Mouse (Mus musculus) forelimb bud, embryonic 11.5 days (tissue): ENCODE data around the gene Wbp1l.

Experiments
- DNase-seq: peaks from one replicate; pipeline ENCODE4 v3.0.0-alpha.2; 2012; ENCODE audit warnings: low read depth, low spot score

The Wbp1l gene

DNA sequence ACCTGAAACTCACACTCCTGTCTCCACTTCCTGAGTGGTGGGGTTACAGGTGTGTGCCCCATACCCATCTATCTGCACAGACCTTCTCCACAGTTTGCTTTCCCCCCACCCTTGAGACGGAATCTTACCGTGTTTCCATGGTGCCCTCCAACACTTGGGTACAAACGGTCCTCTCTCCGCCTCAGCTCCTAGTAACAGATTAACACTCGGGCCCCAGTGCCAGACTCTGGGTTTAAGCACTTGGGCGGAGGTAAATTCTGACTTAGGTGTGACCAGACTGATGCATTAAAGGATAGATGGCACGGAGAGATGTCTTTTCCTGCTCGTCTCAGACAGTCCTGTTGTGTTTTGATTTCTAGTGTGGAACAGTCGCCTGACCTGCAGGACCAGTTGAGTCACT lies 102.3 kb downstream of the Wbp1l start:
- DNase-seq: no peak

DNA sequence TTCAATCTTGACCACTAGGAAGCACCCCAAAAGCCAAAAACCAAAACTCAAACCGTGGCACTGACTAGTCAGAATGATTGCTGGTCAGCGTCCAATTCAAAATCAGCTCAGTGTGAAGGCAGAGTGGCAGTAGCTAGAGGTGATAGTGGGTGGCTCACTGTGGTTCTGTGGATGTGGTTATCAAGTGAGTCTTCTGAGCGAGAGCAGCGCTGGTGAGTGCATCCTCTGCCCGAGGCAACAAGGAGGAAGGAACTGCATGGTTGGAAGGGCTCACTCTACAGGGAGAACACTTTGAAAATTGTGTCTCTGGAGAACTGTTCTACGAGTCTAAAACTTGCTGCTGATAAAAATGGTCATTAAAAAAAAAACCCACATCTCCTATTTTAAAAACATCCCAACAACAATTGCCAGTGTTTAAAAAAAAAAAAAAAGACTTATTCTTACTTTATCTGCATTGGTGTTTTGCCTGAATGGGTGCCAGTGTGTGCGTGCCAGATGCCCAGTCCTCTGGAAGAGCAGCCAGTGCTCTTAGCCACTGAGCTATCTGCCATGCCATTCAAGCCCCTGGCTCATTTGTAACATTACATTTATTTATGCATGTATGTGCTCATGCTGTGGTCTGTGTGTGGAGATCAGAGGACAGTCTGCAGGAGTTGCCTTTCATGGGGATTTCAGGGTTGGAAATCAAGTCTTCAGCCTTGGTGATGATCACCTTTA lies 107.1 kb downstream of the Wbp1l start:
- DNase-seq: no peak

DNA sequence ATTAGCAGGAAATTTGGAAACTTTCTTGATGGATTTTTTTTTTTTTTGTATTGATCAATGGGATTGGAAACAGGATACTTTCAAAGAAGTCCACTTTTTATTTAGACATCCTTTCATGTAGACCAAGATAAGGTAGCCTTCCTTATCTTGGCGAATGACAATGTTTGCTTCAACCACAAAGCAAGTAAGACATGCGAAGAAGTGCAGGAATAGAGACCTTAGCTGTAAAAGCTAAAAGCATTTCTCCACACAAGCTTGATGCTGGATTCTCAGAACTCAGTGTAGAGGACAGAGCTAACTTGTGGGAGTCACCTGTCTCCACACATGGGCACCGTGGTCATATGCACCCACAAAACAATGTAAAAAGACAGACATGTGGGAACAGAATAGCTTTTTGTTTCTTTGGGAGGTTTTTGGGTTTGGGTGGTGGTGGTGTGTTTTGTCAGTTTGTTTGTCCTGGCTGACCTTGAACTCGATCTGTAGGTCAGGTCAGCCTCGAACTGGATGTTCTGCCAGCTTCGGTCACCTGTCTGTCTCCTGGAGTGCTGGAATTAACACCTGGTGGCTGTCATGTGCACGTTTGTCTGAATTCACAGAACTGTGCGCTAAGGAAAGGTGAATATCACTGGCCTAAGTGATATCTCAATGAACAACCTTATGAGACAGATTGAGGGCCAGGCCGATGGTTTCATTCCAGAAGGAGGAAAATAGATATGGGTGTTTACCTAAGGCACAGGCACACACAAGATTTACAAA lies 107.8 kb downstream of the Wbp1l start:
- no peak for DNase-seq
